Mouse (Mus musculus) hematopoietic stem cell, adult 5-6 weeks (primary cell): Measurements from ENCODE around the gene Cxcl15. TPM values are rescaled to one million over a fixed set of nuclear protein-coding genes. Genes with fewer than 3 reads are reported as not detected.
"Not testable (repeated sequence)": the region's sequence is repeated elsewhere in the genome, so short reads cannot be mapped to it uniquely, and the experiment has no call there.

Experiments used
- ATAC-seq, 2 experiments: fragments of 125-278 bp in 1 of 2; replicated peaks in 1 of 2; 2 replicates each; pipeline ENCODE4 v1.8.0; 2016 to 2017; ENCODE audit warnings: inconsistent platforms in 2 of 2, mild to moderate bottlenecking in 2 of 2, moderate number of reproducible peaks in 2 of 2, low read depth in 1 of 2, moderate TSS enrichment in 1 of 2; ENCODE audit not compliant: low FRiP score in 2 of 2, poor library complexity in 2 of 2, severe bottlenecking in 2 of 2, insufficient read depth in 1 of 2, low TSS enrichment in 1 of 2
- total RNA-seq: library from RNA; stranded (forward); fragments of 172-1452, 232-1000 nt; gene quantifications from 2 replicates; pipeline ENCODE4 v1.2.3, GENCODE M21; 2017

Cxcl15 gene
- total RNA-seq, 1 experiment from 2014 or later, result not detected

GRCm38 (mm10) chr5:90851391-90851790 is 57.1 kb downstream of the Cxcl15 start:
- ATAC-seq, result not testable (repeated sequence)

Other genes starting within 250 kb of the Cxcl15 start
- gene 5830473C10Rik, start 233.4 kb upstream of the Cxcl15 start, total RNA-seq, result not detected in 2 replicates
- 2.0 and 5.3 TPM in 2 replicates for gene Rassf6, start 153.9 kb upstream of the Cxcl15 start, total RNA-seq
- not detected in 2 replicates for gene Cxcl5, start 35.2 kb upstream of the Cxcl15 start, total RNA-seq
- 0.75 and 5.4 TPM in 2 replicates for gene Ppbp, start 26.0 kb upstream of the Cxcl15 start, total RNA-seq
- 41.8 and 64.8 TPM in 2 replicates for gene Pf4, start 22.1 kb upstream of the Cxcl15 start, total RNA-seq
- gene Cxcl3, start 8.4 kb upstream of the Cxcl15 start, total RNA-seq, result 0.69 TPM in 1 of 2 replicates, not detected in the other
- not detected in 2 replicates for gene Cxcl1, start 96.7 kb downstream of the Cxcl15 start, total RNA-seq
- gene Cxcl2, start 109.3 kb downstream of the Cxcl15 start, total RNA-seq, result 59.1 and 228 TPM in 2 replicates
- 25.7 and 26.4 TPM in 2 replicates for gene Mthfd2l, start 136.6 kb downstream of the Cxcl15 start, total RNA-seq
- 0.25 TPM in 1 of 2 replicates, not detected in the other for gene Epgn, start 232.9 kb downstream of the Cxcl15 start, total RNA-seq